Mouse (Mus musculus) kidney, embryonic 15.5 days (tissue): ENCODE data around the gene Dmrt3. TPM values are rescaled to one million over a fixed set of nuclear protein-coding genes. Genes with fewer than 3 reads are reported as not detected.

Experiments used
- ATAC-seq: fragments of 200-750 bp; cut with Nextera tagmentation; replicated peaks from 2 replicates; pipeline ENCODE4 v1.8.0; 2017; ENCODE audit warnings: moderate TSS enrichment; ENCODE audit not compliant: low FRiP score
- H3K27ac ChIP-seq: fragments of 300-500 bp; sonication (generic); 2 replicates; pipeline ENCODE4 v1.5.1; 2015; ENCODE audit warnings: mild to moderate bottlenecking, inconsistent platforms
- H3K27me3 ChIP-seq: fragments of 300-500 bp; sonication (generic); 2 replicates; pipeline ENCODE4 v1.6.1; 2015; ENCODE audit warnings: inconsistent platforms
- H3K36me3 ChIP-seq: fragments of 300-500 bp; sonication (generic); 2 replicates; pipeline ENCODE4 v1.6.1; 2015; ENCODE audit warnings: inconsistent platforms
- H3K4me1 ChIP-seq: fragments of 300-500 bp; sonication (generic); 2 replicates; pipeline ENCODE4 v1.6.1; 2015; ENCODE audit warnings: inconsistent platforms
- H3K4me2 ChIP-seq: fragments of 300-500 bp; sonication (generic); 2 replicates; pipeline ENCODE4 v1.6.1; 2015; ENCODE audit warnings: moderate library complexity, mild to moderate bottlenecking, inconsistent platforms
- H3K4me3 ChIP-seq: fragments of 300-500 bp; sonication (generic); replicated peaks from 2 replicates; pipeline ENCODE4 v1.5.1; 2015; ENCODE audit warnings: mild to moderate bottlenecking, inconsistent platforms
- H3K9ac ChIP-seq: fragments of 300-500 bp; sonication (generic); 2 replicates; pipeline ENCODE4 v1.6.1; 2015; ENCODE audit warnings: mild to moderate bottlenecking, inconsistent platforms
- H3K9me3 ChIP-seq: fragments of 300-500 bp; sonication (generic); replicated peaks from 2 replicates; pipeline ENCODE4 v1.6.1; 2016; ENCODE audit warnings: inconsistent platforms
- WGBS: fragments of 180-500 bp; shearing (Covaris S2); methylation state at CpG from one replicate; pipeline ENCODE4 v1.1.7; 2015; ENCODE audit warnings: mixed read lengths; 5-methylcytosine and 5-hydroxymethylcytosine counted together
- polyA plus RNA-seq: library from polyadenylated mRNA; unstranded; fragments of >200 nt; fragmentation: Nextera tagmentation; extraction: Ambion mirVana; gene quantifications from 2 replicates; pipeline ENCODE4 v1.2.1, GENCODE M21; 2015

The Dmrt3 gene
- not detected in 2 replicates for polyA plus RNA-seq

DNA sequence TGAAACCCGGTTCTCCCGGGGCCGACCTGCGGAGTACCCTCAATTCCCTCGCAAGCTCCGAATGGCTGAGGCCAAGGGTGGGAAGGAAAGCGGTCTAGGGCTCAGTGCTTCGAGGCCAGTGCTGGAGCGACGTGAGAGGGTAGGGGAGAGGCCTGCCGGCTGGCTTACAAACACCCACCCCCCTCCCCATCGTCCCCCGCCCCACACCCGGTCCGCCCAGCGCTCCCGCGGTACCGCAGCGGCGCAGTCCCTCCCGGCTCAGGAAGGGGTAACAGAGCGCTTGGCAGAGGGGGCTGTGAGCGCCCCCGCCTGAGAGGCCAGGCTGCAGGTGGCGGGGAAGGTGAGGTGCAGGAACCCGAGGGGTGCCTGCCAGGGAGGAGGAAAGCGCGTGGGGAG lies at the start of gene Dmrt3:
TSS of gene Dmrt3 (plus strand) at position 287 of the 396 bp plus-strand sequence.
- H3K4me3 ChIP-seq: peak within 1 kb of the TSS; percentile 38
- no peaks in the 10 kb centered on the region for H3K9me3 ChIP-seq
- H3K36me3 ChIP-seq: no peaks in the 10 kb centered on the region
- no peak within 1 kb of the TSS for H3K9ac ChIP-seq
- ATAC-seq: no peak
- 2% methylated on average over 29 of the region's 29 CpGs for WGBS
- H3K4me2 ChIP-seq: peak within 1 kb of the TSS; percentile 58
- no peak within 1 kb of the TSS for H3K27ac ChIP-seq
- H3K27me3 ChIP-seq: peaks cover 100% of the 10 kb centered on the region
- peaks cover 42% of the 10 kb centered on the region for H3K4me1 ChIP-seq

DNA sequence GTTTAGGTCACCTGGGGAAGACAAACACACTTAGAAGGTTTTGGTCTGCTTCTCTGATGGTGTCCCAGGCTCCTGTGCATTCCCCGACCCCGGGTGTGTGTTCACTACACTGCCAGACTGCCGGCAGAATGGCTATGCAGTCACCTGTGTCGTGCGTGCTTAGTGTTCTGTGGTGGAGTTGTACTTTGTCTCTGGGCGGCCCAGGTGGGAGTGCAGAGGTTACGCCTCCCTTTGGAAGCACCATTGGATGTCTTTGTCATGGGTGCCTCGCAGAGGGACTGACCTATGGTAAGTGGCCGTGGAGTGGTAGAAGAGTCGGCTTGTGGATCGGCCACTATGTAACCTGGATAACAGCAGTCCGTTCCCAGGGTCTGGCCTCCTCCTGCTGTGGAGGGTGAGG lies 45.7 kb upstream of the Dmrt3 start:
- H3K27ac ChIP-seq: no peak overlapping the region
- H3K36me3 ChIP-seq: no peaks in the 10 kb centered on the region
- H3K27me3 ChIP-seq: peaks cover 61% of the 10 kb centered on the region
- no peak for ATAC-seq
- H3K9ac ChIP-seq: no peak overlapping the region
- H3K4me3 ChIP-seq: no peak overlapping the region
- H3K9me3 ChIP-seq: 0 out of 2 replicates have a peak, but pooled peaks cover 6% of the 10 kb centered on the region
- H3K4me1 ChIP-seq: no peaks in the 10 kb centered on the region
- 43% methylated on average over 12 of the region's 12 CpGs for WGBS
- H3K4me2 ChIP-seq: no peak overlapping the region

DNA sequence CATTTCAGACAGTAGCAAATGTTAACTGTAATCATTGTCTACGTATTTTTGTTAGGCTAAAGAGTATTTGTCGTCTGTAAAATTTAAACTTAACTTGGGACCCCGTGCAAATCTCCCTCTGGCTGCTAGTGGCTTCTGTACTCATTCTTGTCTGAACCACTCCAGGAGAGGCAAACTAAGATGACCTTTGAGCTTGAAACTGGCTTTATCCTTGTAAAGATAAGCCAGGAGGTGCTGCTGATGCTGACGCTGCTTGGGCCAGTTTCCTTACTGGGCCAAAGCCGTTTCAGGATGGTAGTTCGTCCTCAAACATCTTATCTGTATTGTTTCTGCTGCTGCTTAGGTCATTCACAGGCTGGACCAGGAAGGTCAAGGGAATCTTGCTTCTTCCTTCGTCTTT lies 40.3 kb upstream of the Dmrt3 start:
- Histone ChIP-seq H3K4me3 (no peak overlapping the region), H3K9ac (no peak overlapping the region), H3K36me3 (no peaks in the 10 kb centered on the region), H3K27me3 (peaks cover 94% of the 10 kb centered on the region), H3K27ac (no peak overlapping the region), H3K4me1 (no peaks in the 10 kb centered on the region), H3K4me2 (no peak overlapping the region), H3K9me3 (no peaks in the 10 kb centered on the region)
- 82% methylated on average over 7 of the region's 7 CpGs for WGBS
- ATAC-seq: no peak

- no peak overlapping the region for H3K9ac ChIP-seq
- WGBS: 52% methylated on average over 10 of the region's 10 CpGs
- H3K27ac ChIP-seq: no peak overlapping the region
- ATAC-seq: no peak
- H3K4me2 ChIP-seq: no peak overlapping the region
- H3K27me3 ChIP-seq: peaks cover 93% of the 10 kb centered on the region
- H3K9me3 ChIP-seq: no peaks in the 10 kb centered on the region
- H3K4me1 ChIP-seq: peaks cover 5% of the 10 kb centered on the region; the same call in 1 of the 2 replicates
- H3K4me3 ChIP-seq: no peak overlapping the region
- H3K36me3 ChIP-seq: no peaks in the 10 kb centered on the region
These were observed 35.7 kb upstream of the Dmrt3 start for GRCm38 (mm10) chr19:25574431-25574830.

DNA sequence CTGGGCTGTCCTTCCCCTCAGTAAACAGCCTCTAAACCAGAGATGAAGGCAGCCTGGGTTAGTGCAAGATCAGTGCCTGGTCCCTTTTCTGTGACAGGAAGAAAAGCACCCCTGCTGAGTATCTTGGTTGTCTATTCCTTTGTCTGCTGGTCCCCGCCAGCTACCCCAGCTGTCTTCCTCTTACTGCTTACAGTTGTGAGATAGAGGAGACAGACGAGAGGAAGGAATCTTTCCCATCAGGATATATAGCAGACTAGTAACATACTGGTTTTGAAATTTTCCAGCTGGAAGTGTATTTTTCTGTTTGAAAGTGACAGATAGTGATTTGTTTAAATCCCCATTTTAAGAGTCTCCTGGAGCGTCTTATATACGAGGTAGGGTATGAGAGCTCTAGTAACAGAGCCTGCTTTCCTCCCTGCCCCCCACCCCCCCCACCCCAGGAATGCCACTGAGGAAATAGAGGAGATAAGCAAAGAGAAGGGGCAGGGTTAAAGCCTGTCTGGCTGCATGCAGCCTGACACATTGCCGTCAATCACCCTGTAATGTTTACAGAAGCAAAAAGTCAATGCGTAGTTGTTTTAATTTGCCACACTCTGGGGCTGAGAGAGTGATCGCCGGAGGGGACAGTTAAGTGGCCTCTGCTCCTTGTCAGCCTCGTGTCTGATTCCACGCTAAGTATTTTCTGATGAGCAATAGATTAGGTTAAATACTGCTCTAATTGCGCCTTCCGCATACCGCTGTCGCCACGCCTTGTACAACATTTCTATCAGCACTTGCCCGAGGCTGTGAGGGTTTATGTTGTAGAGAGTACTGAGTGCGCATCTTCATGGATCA lies 34.9 kb upstream of the Dmrt3 start:
- WGBS: 15% methylated on average over 17 of the region's 17 CpGs
- no peaks in the 10 kb centered on the region for H3K9me3 ChIP-seq
- peak overlapping the region; percentile 28 for H3K4me2 ChIP-seq
- ATAC-seq: peak; percentile 46; the same call in 1 of the 2 replicates
- H3K4me3 ChIP-seq: no peak overlapping the region
- peaks cover 5% of the 10 kb centered on the region; the same call in 1 of the 2 replicates for H3K4me1 ChIP-seq
- no peak overlapping the region for H3K27ac ChIP-seq
- H3K27me3 ChIP-seq: peaks cover 92% of the 10 kb centered on the region
- no peaks in the 10 kb centered on the region for H3K36me3 ChIP-seq
- no peak overlapping the region for H3K9ac ChIP-seq

- 91% methylated on average over 2 of the region's 2 CpGs for WGBS
- H3K27me3 ChIP-seq: peaks cover 86% of the 10 kb centered on the region
- H3K4me2 ChIP-seq: no peak overlapping the region
- H3K27ac ChIP-seq: no peak overlapping the region
- no peak overlapping the region for H3K9ac ChIP-seq
- no peaks in the 10 kb centered on the region for H3K9me3 ChIP-seq
- H3K36me3 ChIP-seq: no peaks in the 10 kb centered on the region
- H3K4me1 ChIP-seq: peaks cover 5% of the 10 kb centered on the region; the same call in 1 of the 2 replicates
- H3K4me3 ChIP-seq: no peak overlapping the region
- ATAC-seq: no peak
These were observed 31.7 kb upstream of the Dmrt3 start for GRCm38 (mm10) chr19:25578358-25578757.

- Histone ChIP-seq H3K36me3 (no peaks in the 10 kb centered on the region), H3K9me3 (no peaks in the 10 kb centered on the region), H3K27ac (no peak overlapping the region), H3K9ac (no peak overlapping the region), H3K4me3 (no peak overlapping the region), H3K4me1 (peaks cover 5% of the 10 kb centered on the region; the same call in 1 of the 2 replicates), H3K4me2 (no peak overlapping the region), H3K27me3 (peaks cover 83% of the 10 kb centered on the region)
- ATAC-seq: no peak
- WGBS: 94% methylated on average over 2 of the region's 2 CpGs
These were observed 30.7 kb upstream of the Dmrt3 start for GRCm38 (mm10) chr19:25579440-25579839.

DNA sequence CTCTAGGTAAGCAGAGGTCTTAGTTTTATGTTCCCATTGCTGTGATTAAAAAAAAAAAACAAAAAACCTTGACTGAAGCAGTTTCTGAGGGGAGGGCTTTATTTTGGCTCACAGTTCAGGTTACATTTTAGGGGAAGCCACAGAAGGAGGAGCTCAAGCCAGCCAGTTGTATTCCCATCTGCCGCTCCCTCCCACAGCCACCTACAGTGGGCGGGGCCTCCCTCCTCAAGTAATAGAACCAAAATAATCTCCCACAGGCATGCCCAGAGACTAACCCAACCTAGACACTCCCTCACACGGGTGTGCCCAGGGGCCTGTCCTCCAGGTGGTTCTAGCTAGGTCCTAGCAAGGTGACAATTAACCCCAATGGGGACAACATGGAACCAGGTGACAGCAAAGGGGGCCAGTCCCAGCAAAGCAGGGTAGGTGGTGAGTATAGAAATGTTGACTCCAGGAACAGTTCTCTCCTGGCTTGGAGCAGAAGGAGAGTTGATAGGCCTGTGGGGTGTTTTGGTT lies 12.3 kb upstream of the Dmrt3 start:
- Histone ChIP-seq H3K27me3 (peaks cover 93% of the 10 kb centered on the region), H3K4me2 (no peak overlapping the region), H3K9me3 (no peaks in the 10 kb centered on the region), H3K36me3 (no peaks in the 10 kb centered on the region), H3K27ac (no peak overlapping the region), H3K9ac (no peak overlapping the region), H3K4me3 (no peak overlapping the region), H3K4me1 (peaks cover 9% of the 10 kb centered on the region; the same call in 1 of the 2 replicates)
- 70% methylated on average over 3 of the region's 3 CpGs for WGBS
- ATAC-seq: no peak

- no peak overlapping the region for H3K27ac ChIP-seq
- H3K9ac ChIP-seq: no peak overlapping the region
- H3K27me3 ChIP-seq: peaks cover 93% of the 10 kb centered on the region
- H3K4me2 ChIP-seq: no peak overlapping the region
- WGBS: 17% methylated on average over 4 of the region's 4 CpGs
- H3K9me3 ChIP-seq: no peaks in the 10 kb centered on the region
- H3K36me3 ChIP-seq: no peaks in the 10 kb centered on the region
- H3K4me1 ChIP-seq: peaks cover 10% of the 10 kb centered on the region; the same call in 1 of the 2 replicates
- H3K4me3 ChIP-seq: no peak overlapping the region
- ATAC-seq: no peak
These were observed 11.5 kb upstream of the Dmrt3 start for GRCm38 (mm10) chr19:25598626-25599025.

- no peak overlapping the region for H3K4me2 ChIP-seq
- peaks cover 99% of the 10 kb centered on the region for H3K27me3 ChIP-seq
- peaks cover 30% of the 10 kb centered on the region for H3K4me1 ChIP-seq
- 5% methylated on average over 8 of the region's 8 CpGs for WGBS
- no peak overlapping the region for H3K4me3 ChIP-seq
- no peaks in the 10 kb centered on the region for H3K9me3 ChIP-seq
- no peaks in the 10 kb centered on the region for H3K36me3 ChIP-seq
- H3K9ac ChIP-seq: no peak overlapping the region
- no peak overlapping the region for H3K27ac ChIP-seq
- ATAC-seq: no peak
These were observed 8.1 kb upstream of the Dmrt3 start for GRCm38 (mm10) chr19:25601966-25602365.

DNA sequence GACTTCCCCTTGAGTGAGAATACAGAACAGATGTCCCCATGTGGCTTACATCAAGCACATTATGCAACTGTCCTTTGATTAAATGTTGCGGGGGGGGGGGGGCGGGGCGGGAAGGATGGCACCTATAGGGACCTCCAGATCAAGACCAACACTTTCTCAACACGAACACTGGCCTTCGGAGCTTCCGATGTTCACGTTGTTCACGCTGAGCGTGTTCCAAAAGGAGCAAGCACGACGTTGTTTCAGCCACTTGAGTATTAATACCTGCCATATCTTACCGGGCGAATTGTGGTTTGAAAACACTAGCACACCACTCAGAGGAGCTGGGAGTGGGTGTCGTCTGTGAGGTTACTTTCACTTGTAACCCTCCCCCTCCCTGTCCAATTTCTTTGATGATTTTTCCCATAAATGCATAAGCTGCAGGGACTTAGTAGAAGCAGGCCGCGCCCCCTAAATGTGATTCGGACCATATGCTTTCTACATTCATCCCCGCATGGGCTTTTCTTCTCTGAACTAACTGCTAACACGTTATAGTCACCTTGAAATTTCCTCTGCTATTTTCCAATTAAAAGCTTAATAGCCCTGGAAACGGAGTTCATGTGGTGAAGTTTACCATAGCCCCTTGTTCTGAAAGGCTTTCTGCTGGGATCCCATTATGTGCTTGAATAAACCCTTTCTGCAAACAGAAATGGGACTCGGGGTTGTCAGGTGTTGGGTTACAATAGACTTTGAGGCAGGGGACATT lies 2.5 kb upstream of the Dmrt3 start:
- WGBS: 1% methylated on average over 21 of the region's 21 CpGs
- no peaks in the 10 kb centered on the region for H3K36me3 ChIP-seq
- no peak overlapping the region for H3K4me3 ChIP-seq
- peaks cover 43% of the 10 kb centered on the region for H3K4me1 ChIP-seq
- H3K9me3 ChIP-seq: no peaks in the 10 kb centered on the region
- H3K9ac ChIP-seq: no peak overlapping the region
- H3K4me2 ChIP-seq: no peak overlapping the region
- peaks cover 100% of the 10 kb centered on the region for H3K27me3 ChIP-seq
- H3K27ac ChIP-seq: no peak overlapping the region
- no peak for ATAC-seq

GRCm38 (mm10) chr19:25608206-25608580 lies 1.9 kb upstream of the Dmrt3 start:
- no peak for ATAC-seq
- H3K9ac ChIP-seq: no peak overlapping the region
- no peaks in the 10 kb centered on the region for H3K36me3 ChIP-seq
- H3K27ac ChIP-seq: no peak overlapping the region
- WGBS: 2% methylated on average over 7 of the region's 7 CpGs
- H3K4me2 ChIP-seq: no peak overlapping the region
- peaks cover 100% of the 10 kb centered on the region for H3K27me3 ChIP-seq
- H3K4me3 ChIP-seq: no peak overlapping the region
- H3K9me3 ChIP-seq: no peaks in the 10 kb centered on the region
- H3K4me1 ChIP-seq: peaks cover 41% of the 10 kb centered on the region
